Mouse (Mus musculus) embryonic fibroblast, embryonic 13.5 days (primary cell): ENCODE measurements around the gene Adgre5. TPM values are rescaled to one million over a fixed set of nuclear protein-coding genes. Genes with fewer than 3 reads are reported as not detected.
A peak's percentile ranks its signal among the peaks of the same experiment; 100 is the strongest.

ENCODE experiments used
- H3K27ac ChIP-seq: 2 replicates; pipeline ENCODE4 v1.5.1; 2012; ENCODE audit warnings: low read length, control low read depth, inconsistent platforms; ENCODE audit not compliant: insufficient read depth
- H3K4me1 ChIP-seq: 2 replicates; pipeline ENCODE4 v1.6.1; 2011; ENCODE audit warnings: low read length; ENCODE audit not compliant: control insufficient read depth, insufficient read depth
- H3K4me3 ChIP-seq: 2 replicates; pipeline ENCODE4 v1.5.1; 2011; ENCODE audit warnings: mild to moderate bottlenecking, control low read depth, low read length; ENCODE audit not compliant: insufficient read depth
- CTCF ChIP-seq: IDR thresholded peaks from 2 replicates; pipeline ENCODE4 v1.5.1; 2011; ENCODE audit warnings: mild to moderate bottlenecking, control low read depth, low read length, moderate library complexity, borderline replicate concordance; ENCODE audit not compliant: insufficient read depth
- POLR2A ChIP-seq: IDR thresholded peaks from 2 replicates; pipeline ENCODE4 v1.6.1; 2011; ENCODE audit warnings: low read depth, mild to moderate bottlenecking, control low read depth, low read length, moderate library complexity
- polyA plus RNA-seq: library from polyadenylated mRNA; stranded (reverse); fragments of >200 nt; gene quantifications from 2 replicates; pipeline ENCODE4 v1.2.4, GENCODE M21; 2011; ENCODE audit warnings: low read depth; ENCODE audit not compliant: missing spikeins, insufficient read length

The Adgre5 gene
- polyA plus RNA-seq, 1 experiment: 66.4 TPM

DNA sequence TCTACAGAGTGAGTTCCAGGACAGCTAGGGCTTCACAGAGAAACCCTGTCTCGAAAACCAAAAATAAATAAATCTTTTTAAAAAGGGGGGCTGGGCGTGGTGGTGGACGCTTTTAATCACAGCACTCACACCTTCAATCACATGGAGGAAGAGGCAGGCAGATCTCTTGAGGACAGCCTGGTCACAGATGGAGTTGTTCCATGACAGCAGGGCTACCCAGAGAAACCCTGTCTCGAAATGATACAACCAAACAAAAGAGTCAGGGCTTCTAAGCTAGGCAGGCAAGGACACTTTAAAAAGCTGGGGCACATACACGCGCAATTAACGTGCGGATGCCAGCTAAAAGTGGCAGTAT is 26.5 kb downstream of the Adgre5 start:
- no peak; the same call in 1 of the 2 replicates for TF ChIP-seq POLR2A
- TF ChIP-seq CTCF: no peak
- 0 out of 2 replicates have a peak overlapping the region, but pooled peaks have one; percentile 21 for H3K27ac ChIP-seq
- H3K4me1 ChIP-seq: no peaks in the 10 kb centered on the region
- no peak overlapping the region for H3K4me3 ChIP-seq

GRCm38 (mm10) chr8:83707554-83707953 is 33.6 kb downstream of the Adgre5 start:
- Histone ChIP-seq H3K4me3 (no peak overlapping the region), H3K27ac (no peak overlapping the region), H3K4me1 (no peaks in the 10 kb centered on the region)
- TF ChIP-seq POLR2A: no peak
- no peak for TF ChIP-seq CTCF

DNA sequence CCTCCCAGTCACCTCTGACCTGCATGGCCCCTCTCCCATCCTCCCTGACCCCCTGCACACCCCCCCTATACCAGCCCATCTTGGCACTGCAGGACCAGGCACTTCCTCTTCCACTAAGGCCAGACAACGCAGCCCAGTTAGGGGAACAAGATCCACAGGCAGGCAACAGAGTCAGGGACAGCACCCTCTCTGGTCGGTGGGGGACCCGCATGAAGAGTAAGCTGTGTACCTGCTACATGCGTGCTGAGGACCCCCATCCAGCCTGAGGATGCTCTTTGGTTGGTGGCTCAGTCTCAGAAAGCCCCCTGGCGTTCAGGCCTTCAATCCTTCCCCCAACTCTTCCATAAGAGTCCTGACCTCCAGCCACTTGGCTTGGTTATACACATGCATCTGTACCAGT is 34.7 kb downstream of the Adgre5 start:
- no peak overlapping the region for H3K27ac ChIP-seq
- TF ChIP-seq POLR2A: no peak
- TF ChIP-seq CTCF: no peak
- no peaks in the 10 kb centered on the region for H3K4me1 ChIP-seq
- H3K4me3 ChIP-seq: no peak overlapping the region

DNA sequence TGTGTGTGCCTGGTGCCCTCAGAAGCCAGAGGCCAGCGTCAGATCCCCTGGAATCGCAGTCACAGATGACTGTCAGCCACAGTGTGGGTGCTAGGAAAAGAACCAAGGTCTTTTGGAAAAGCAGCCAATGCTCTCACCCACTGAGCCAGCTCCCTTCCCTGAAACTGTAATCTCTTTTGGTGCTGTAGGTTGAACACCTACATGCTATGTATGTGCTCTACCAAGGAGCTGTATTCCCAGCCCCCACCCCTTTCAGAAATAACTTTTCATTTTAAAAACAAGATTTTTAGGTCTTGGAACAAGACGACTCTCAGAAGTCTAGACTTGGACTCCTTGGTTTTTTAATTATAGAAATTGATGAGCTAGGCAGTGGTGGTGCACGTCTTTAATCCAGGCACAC is 37.7 kb downstream of the Adgre5 start:
- Histone ChIP-seq H3K27ac (no peak overlapping the region), H3K4me3 (no peak overlapping the region), H3K4me1 (no peaks in the 10 kb centered on the region; the same call in 1 of the 2 replicates)
- TF ChIP-seq CTCF (no peak), POLR2A (no peak)

- no peaks in the 10 kb centered on the region; the same call in 1 of the 2 replicates for H3K4me1 ChIP-seq
- H3K4me3 ChIP-seq: no peak overlapping the region
- no peak overlapping the region for H3K27ac ChIP-seq
- TF ChIP-seq POLR2A: no peak
- TF ChIP-seq CTCF: no peak
Measured at GRCm38 (mm10) chr8:83700423-83701085, 40.6 kb downstream of the Adgre5 start.

DNA sequence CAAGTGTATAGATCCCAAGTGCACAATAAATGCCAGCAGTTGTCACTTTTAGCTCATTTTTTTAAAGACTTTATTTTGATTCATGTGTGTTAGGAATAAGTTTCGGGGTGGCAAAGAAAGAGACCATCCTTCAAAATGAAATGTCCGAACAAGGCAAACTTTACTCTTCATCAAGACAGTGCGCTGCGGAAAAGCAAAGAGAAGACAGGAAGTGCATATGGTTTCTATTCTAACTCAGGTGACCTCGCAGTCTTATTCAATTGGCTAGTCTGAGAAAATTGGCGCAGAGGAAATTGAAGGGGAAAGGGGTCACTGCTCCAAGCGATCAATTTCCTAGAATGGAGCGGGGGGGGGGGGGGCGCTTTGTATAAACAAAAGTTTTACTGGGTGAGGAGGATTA is 41.6 kb downstream of the Adgre5 start:
- Histone ChIP-seq H3K27ac (peak overlapping the region; percentile 60), H3K4me3 (peak overlapping the region; percentile 47; the same call in 1 of the 2 replicates), H3K4me1 (no peaks in the 10 kb centered on the region; the same call in 1 of the 2 replicates)
- TF ChIP-seq CTCF (no peak), POLR2A (no peak)

DNA sequence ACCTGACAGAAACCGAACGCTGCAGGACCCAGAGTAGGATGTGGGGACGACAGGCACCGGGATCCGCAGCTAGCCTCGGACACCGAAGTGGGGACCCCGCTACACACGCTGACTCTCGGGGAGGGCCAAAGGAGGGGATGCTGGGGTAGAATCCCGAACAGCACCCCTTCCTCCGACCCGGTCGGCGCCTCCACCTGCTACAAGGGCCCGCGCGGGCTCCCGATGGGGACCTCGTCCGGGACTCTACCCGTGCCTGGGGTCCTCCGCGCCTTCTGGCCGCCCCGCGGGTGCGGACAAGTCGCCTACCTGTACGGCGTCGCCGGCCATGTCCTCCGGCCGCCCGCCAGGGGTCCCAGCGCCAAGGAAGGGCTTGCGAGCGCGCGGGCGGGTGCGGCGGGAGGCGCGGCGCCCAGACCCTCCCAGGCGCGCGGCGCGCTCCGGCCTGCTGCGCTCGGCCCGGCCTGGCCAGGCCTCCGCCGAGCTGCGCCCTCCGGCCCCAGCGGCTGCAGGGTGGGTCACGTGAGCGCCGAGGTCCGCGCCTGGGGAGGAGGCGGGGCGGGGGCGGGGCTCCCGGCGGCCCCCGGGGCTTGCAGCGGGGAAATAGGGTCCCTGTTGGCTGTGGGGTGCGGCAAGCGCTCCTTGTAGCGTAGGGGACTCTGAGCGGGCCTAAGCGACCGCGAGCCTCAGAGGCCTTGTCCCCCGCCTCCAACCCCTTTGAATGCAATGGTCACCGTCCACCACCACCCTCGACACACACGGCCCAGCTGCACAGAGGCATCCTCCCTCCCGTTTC is 42.3 kb downstream of the Adgre5 start, which contains the start of gene Pkn1:
Gene Pkn1, minus strand, starts transcription at position 519 of the 793 bp plus-strand sequence.
- H3K4me3 ChIP-seq: peak within 1 kb of the TSS; percentile 88
- H3K27ac ChIP-seq: peak within 1 kb of the TSS; percentile 63
- H3K4me1 ChIP-seq: no peaks in the 10 kb centered on the region; the same call in 1 of the 2 replicates
- TF ChIP-seq POLR2A (peak; percentile 84), CTCF (no peak)

- no peak for TF ChIP-seq CTCF
- no peak for TF ChIP-seq POLR2A
- H3K4me3 ChIP-seq: peak overlapping the region; percentile 88
- H3K4me1 ChIP-seq: no peaks in the 10 kb centered on the region; the same call in 1 of the 2 replicates
- no peak overlapping the region; the same call in 1 of the 2 replicates for H3K27ac ChIP-seq
Measured at GRCm38 (mm10) chr8:83698291-83698660, 42.9 kb downstream of the Adgre5 start.

GRCm38 (mm10) chr8:83697374-83698220 is 43.5 kb downstream of the Adgre5 start:
- Histone ChIP-seq H3K27ac (no peak overlapping the region), H3K4me3 (peak overlapping the region; percentile 88), H3K4me1 (no peaks in the 10 kb centered on the region; the same call in 1 of the 2 replicates)
- TF ChIP-seq POLR2A (no peak), CTCF (no peak)
